Mouse (Mus musculus): Measurements from ENCODE around the gene Plbd2. TPM values are rescaled to one million over a fixed set of nuclear protein-coding genes. Genes with fewer than 3 reads are reported as not detected.
A peak's percentile ranks its signal among the peaks of the same experiment; 100 is the strongest.

Plbd2 gene
- polyA plus RNA-seq, 2 experiments = 33.9 to 51.6 TPM

DNA sequence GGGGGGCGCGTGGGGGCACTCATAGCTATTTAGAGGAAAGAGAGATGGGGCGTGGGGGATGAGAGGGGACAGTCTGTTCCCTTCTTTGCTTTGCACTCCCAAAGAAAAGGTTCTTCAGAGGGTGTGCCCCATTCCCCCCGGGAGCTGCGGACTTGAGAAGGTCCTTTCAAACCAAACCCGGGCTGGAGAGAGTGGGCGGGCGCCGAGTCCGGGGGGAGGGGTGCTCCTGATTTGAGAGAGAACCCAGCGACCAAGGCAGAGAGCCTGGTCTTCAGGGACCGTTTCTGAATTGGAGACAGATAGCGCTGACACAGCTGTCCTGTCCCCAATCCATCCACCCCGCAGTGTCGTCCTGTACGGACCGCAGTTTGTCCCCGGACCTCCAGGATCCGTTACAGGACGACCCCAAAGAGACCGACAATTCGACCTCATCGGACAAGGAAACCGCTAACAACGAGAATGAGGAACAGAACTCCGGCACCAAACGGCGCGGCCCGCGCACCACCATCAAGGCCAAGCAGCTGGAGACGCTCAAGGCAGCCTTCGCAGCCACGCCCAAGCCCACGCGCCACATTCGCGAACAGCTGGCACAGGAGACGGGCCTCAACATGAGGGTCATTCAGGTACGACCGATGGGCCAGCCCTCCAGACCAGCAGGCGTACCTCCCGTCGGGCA, 68.3 kb downstream of the Plbd2 start:
- Histone ChIP-seq H3K4me1 (ENCODE audit: control insufficient read depth, insufficient read depth, low read length) (peaks cover 6% of the 10 kb centered on the region), H3K4me2 (replicated peaks; ENCODE audit: low read depth, low read length, severe bottlenecking) (no peak overlapping the region), H3K27me3 (ENCODE audit: control insufficient read depth, insufficient read depth, low read length) (peaks cover 96% of the 10 kb centered on the region), H3K4me3 (replicated peaks; ENCODE audit: low read length) (peak overlapping the region; percentile 34; the same call in 1 of the 2 replicates), H3K27ac (replicated peaks; ENCODE audit: low read depth, low read length) (no peak overlapping the region), H3K9me3 (ENCODE audit: control insufficient read depth, low read length) (no peaks in the 10 kb centered on the region), H3K9ac (ENCODE audit: low read depth, low read length, severe bottlenecking) (no peak overlapping the region), H3K36me3 (ENCODE audit: control insufficient read depth, insufficient read depth, low read length) (no peaks in the 10 kb centered on the region)
- under 1% methylated on average over 44 of the region's 44 CpGs for WGBS
- DNase-seq (ENCODE audit: low spot score) = no peak
- no peak for ATAC-seq (ENCODE audit: low FRiP score, low read depth)
- TF ChIP-seq POLR2A (IDR thresholded peaks at IDR 0.05; ENCODE audit: borderline replicate concordance, extremely low read depth, insufficient read depth, insufficient read length) = no peak

DNA sequence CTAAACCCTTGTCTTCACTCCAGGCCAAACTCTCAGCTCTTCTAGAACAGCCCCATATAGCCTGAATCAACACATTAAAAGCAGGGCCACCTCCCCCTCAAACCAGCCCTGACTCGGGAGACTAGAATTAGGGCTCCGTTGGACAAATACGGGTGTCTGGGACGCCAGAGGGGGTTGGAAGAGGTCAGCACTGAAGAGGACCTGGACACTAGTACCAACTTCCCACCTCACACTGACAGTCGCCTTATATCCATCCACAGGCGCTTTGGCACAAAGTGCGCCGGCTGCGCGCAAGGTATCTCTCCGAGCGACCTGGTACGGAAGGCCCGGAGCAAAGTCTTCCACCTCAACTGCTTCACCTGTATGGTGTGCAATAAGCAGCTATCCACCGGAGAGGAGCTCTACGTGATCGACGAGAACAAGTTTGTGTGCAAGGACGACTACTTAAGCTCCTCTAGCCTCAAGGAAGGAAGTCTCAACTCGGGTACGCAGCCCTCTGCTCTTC, 69.1 kb downstream of the Plbd2 start:
- H3K4me2 ChIP-seq (replicated peaks; ENCODE audit: low read depth, low read length, severe bottlenecking) = no peak overlapping the region
- ATAC-seq (ENCODE audit: low FRiP score, low read depth) (no peak), DNase-seq (ENCODE audit: low spot score) (no peak)
- H3K9ac ChIP-seq (ENCODE audit: low read depth, low read length, severe bottlenecking) = no peak overlapping the region
- WGBS = 2% methylated on average over 21 of the region's 21 CpGs
- H3K9me3 ChIP-seq (ENCODE audit: control insufficient read depth, low read length) = no peaks in the 10 kb centered on the region
- peaks cover 95% of the 10 kb centered on the region for H3K27me3 ChIP-seq (ENCODE audit: control insufficient read depth, insufficient read depth, low read length)
- no peaks in the 10 kb centered on the region for H3K4me1 ChIP-seq (ENCODE audit: control insufficient read depth, insufficient read depth, low read length)
- no peak overlapping the region for H3K4me3 ChIP-seq (replicated peaks; ENCODE audit: low read length)
- no peak for TF ChIP-seq POLR2A (IDR thresholded peaks at IDR 0.05; ENCODE audit: borderline replicate concordance, extremely low read depth, insufficient read depth, insufficient read length)
- H3K27ac ChIP-seq (replicated peaks; ENCODE audit: low read depth, low read length) = no peak overlapping the region
- H3K36me3 ChIP-seq (ENCODE audit: control insufficient read depth, insufficient read depth, low read length) = no peaks in the 10 kb centered on the region

Other genes starting within 250 kb of the Plbd2 start
- 0.05 TPM in 1 of 2 replicates, not detected in the other for gene Lhx5, start 71.9 kb downstream of the Plbd2 start, polyA plus RNA-seq (2012; rRNA removed)
- gene Lhx5, start 71.9 kb downstream of the Plbd2 start, polyA plus RNA-seq (2014; fragmentation: Nextera tagmentation; extraction: Ambion mirVana) = not detected in 2 replicates
- 1.2 and 1.3 TPM in 2 replicates for gene Sdsl, start 30.8 kb downstream of the Plbd2 start, polyA plus RNA-seq (2012; rRNA removed)
- gene Sdsl, start 30.8 kb downstream of the Plbd2 start, polyA plus RNA-seq (2014; fragmentation: Nextera tagmentation; extraction: Ambion mirVana) = 0.61 and 1.2 TPM in 2 replicates
- 0.10 and 0.36 TPM in 2 replicates for gene Sds, start 27.1 kb downstream of the Plbd2 start, polyA plus RNA-seq (2012; rRNA removed)
- not detected in 2 replicates for gene Sds, start 27.1 kb downstream of the Plbd2 start, polyA plus RNA-seq (2014; fragmentation: Nextera tagmentation; extraction: Ambion mirVana)
- gene Slc8b1, start 7.5 kb upstream of the Plbd2 start, polyA plus RNA-seq (2012; rRNA removed) = 13.2 and 15.4 TPM in 2 replicates
- gene Slc8b1, start 7.5 kb upstream of the Plbd2 start, polyA plus RNA-seq (2014; fragmentation: Nextera tagmentation; extraction: Ambion mirVana) = 3.7 and 5.6 TPM in 2 replicates
- gene Tpcn1, start 85.0 kb upstream of the Plbd2 start, polyA plus RNA-seq (2012; rRNA removed) = 47.1 and 64.9 TPM in 2 replicates
- 24.3 and 25.2 TPM in 2 replicates for gene Tpcn1, start 85.0 kb upstream of the Plbd2 start, polyA plus RNA-seq (2014; fragmentation: Nextera tagmentation; extraction: Ambion mirVana)
- 0.90 and 1.4 TPM in 2 replicates for gene Iqcd, start 85.4 kb upstream of the Plbd2 start, polyA plus RNA-seq (2012; rRNA removed)
- 0.12 and 0.43 TPM in 2 replicates for gene Iqcd, start 85.4 kb upstream of the Plbd2 start, polyA plus RNA-seq (2014; fragmentation: Nextera tagmentation; extraction: Ambion mirVana)
- gene Rita1, start 109.0 kb upstream of the Plbd2 start, polyA plus RNA-seq (2012; rRNA removed) = 25.4 TPM in 2 replicates
- 10.2 and 11.6 TPM in 2 replicates for gene Rita1, start 109.0 kb upstream of the Plbd2 start, polyA plus RNA-seq (2014; fragmentation: Nextera tagmentation; extraction: Ambion mirVana)
- 36.1 and 42.1 TPM in 2 replicates for gene Ddx54, start 109.1 kb upstream of the Plbd2 start, polyA plus RNA-seq (2012; rRNA removed)
- gene Ddx54, start 109.1 kb upstream of the Plbd2 start, polyA plus RNA-seq (2014; fragmentation: Nextera tagmentation; extraction: Ambion mirVana) = 34.1 and 35.1 TPM in 2 replicates
- gene Cfap73, start 130.6 kb upstream of the Plbd2 start, polyA plus RNA-seq (2012; rRNA removed) = not detected in 2 replicates
- not detected in 2 replicates for gene Cfap73, start 130.6 kb upstream of the Plbd2 start, polyA plus RNA-seq (2014; fragmentation: Nextera tagmentation; extraction: Ambion mirVana)
- 0.19 and 0.32 TPM in 2 replicates for gene Rasal1, start 145.2 kb upstream of the Plbd2 start, polyA plus RNA-seq (2012; rRNA removed)
- gene Rasal1, start 145.2 kb upstream of the Plbd2 start, polyA plus RNA-seq (2014; fragmentation: Nextera tagmentation; extraction: Ambion mirVana) = 0.17 and 1.0 TPM in 2 replicates
- gene Dtx1, start 208.3 kb upstream of the Plbd2 start, polyA plus RNA-seq (2012; rRNA removed) = 11.1 and 14.7 TPM in 2 replicates
- gene Dtx1, start 208.3 kb upstream of the Plbd2 start, polyA plus RNA-seq (2014; fragmentation: Nextera tagmentation; extraction: Ambion mirVana) = 3.9 and 5.5 TPM in 2 replicates
- 1.1 and 1.5 TPM in 2 replicates for gene Oas2, start 246.2 kb upstream of the Plbd2 start, polyA plus RNA-seq (2012; rRNA removed)
- gene Oas2, start 246.2 kb upstream of the Plbd2 start, polyA plus RNA-seq (2014; fragmentation: Nextera tagmentation; extraction: Ambion mirVana) = 0.23 and 0.75 TPM in 2 replicates